Mouse (Mus musculus): ENCODE data around the gene Hoxa10. TPM values are rescaled to one million over a fixed set of nuclear protein-coding genes. Genes with fewer than 3 reads are reported as not detected.
A peak's percentile ranks its signal among the peaks of the same experiment; 100 is the strongest.

Hoxa10 gene
- total RNA-seq, 2 experiments from 2014 or later: 31.5 to 32.3 TPM

DNA sequence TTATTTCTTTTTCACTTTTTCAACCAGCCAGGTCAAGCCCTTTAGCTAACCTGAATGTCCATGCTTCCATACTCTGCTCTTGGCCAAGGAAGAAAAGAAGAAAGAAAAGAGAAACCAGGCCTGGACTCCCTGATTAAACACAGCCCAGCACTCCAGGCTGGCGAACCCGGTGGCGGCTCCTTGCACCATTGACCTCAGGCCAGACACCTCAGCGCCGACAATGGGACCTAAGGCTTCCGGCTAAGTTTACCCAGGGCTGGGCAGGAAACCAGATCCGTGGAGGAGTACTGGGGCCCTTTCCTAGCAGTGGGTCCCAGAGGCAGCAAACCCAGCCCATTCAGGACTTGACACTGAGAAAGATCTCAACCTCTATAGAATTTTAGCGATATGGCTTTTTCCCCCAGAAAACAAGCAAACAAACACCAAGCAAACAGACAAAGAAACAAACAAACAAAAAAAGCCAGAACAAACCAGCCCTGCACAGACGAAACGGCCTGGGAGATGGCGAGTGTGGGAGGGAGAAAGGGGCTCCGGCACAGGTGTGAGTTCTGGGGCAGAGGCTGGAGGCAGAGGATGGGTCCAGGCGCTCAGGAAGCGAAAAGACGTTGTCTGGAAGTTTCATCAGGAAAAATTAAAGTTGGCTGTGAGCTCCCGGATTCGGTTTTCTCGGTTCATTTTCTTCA, 8.6 kb downstream of the Hoxa10 start:
- no peak for DNase-seq (ENCODE audit: low spot score in 2 of 2)

DNA sequence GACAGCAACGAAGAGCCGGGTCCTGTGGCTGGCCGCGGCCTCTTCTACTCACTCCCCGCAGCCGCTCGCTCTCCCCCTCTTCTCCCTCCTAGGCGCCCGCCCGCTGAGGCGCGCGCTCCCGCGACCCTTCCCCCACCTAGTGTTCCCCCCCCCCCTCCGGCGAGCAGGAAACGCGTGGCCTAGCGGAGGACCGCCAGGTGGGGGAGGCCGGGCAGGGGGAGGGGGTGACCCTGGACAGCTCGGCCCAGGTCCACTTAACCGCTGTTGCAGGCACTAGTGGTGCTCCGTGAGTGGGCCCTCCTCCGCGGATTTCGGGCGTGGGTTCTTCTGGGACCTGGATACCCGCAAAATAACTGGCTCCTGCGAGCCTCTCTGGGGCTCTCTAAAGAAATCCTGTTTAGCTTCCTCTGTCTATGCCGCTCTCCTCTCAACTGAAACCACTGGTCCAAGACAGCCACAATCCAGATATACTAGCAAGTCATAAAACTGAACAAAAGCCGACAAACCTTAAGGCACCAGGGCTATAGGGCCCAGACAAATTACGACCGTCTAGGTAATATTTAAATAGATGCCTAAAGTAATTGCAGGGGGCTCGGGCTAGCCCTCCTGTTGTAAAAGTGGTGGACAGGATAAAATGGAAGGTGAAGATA, 10.0 kb downstream of the Hoxa10 start, which contains the start of gene Hoxa9:
Gene Hoxa9, minus strand, starts transcription at position 574 of the 650 bp plus-strand sequence.
- peak in 1 of 2 experiments; percentile 62 for DNase-seq (ENCODE audit: low spot score in 2 of 2)

DNA sequence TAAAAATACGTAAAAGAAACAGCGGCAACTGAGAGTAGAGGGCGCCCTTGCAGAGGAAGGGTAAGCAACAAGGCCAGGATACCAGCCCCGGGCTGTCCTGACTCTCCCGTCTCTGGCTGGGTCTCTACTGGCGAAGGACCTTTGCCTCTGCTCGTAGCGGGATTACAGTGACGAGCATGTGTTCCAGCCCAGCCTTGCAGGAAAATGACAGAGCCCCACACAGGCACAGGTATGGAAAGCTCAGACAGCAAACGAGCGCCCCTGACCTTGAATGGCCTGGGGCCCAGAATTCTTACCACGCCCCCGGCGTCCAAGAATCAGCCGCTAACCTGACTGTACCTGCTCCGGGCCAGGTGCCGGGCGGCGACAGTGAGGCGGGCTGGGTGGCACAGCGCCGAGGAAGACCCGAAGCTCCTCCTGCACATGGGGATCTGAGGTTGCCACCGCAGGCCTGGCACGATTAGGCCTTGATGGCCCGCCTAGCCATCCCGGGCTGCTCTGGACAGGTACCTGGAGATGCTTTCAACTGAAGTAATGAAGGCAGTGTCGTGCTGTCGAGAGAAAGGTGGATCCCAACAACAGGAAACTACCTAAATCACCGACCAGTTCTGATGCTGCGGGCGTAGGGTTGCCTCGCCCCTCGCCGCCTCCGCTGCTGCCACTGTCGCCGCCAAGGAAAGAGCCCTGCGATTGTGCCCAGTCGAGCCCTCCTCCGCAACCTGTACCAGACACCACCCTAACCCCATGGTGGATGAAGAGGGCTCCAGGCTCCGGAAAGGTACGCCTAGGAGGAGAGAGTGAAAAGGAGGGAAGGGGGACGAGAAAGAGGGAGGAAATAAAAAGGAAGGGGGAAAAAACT, 10.9 kb downstream of the Hoxa10 start:
- DNase-seq (ENCODE audit: low spot score in 2 of 2): peak in 1 of 2 experiments; percentile 55

DNA sequence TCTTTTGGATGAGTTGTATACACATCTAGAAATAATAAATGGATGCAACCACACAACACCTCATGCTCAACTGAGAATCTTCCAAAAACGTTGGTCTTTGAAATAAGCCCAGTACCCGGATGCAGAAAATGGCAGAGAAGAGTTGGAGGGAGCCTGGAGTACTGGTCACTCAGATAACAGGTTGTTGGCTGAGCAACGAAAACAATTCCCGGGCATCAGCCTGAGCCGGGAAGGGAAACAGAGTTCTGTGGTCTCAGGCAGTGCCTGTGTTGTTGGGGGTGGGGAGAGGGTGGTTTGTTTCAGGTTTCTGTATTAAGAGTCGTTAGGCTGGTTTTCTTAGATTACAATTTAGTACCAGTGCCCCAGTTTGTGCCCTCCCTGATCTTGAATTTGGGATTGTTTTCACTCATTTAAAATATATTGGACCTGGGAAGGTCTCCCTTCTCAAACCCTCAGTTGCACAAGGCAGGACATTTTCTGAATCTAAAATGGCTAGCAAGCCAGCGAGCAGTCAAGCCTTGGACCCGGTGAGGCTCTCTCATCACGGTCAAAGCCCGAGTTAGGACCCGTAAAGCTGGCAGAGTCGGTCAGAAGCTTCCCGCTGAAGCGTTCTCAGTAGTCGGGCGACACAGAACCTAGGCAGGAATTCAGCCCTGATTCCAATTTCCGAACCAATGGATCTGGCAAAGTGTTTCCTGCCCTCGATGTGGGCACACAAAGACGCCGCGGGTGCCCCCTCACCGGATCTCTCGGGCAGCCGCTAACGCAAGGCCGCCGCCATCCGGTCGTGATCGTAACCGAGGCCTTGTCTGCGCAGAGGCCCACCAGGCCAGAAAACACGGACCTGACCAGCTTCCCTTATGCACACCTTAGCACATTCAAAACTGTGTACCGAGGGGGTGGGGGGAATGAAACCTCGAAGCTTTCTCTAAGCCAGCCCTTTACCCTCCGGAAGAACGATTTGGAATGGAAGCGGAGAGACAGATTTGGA, 11.9 kb downstream of the Hoxa10 start:
- DNase-seq (ENCODE audit: low spot score in 2 of 2): peak in 1 of 2 experiments; percentile 64

DNA sequence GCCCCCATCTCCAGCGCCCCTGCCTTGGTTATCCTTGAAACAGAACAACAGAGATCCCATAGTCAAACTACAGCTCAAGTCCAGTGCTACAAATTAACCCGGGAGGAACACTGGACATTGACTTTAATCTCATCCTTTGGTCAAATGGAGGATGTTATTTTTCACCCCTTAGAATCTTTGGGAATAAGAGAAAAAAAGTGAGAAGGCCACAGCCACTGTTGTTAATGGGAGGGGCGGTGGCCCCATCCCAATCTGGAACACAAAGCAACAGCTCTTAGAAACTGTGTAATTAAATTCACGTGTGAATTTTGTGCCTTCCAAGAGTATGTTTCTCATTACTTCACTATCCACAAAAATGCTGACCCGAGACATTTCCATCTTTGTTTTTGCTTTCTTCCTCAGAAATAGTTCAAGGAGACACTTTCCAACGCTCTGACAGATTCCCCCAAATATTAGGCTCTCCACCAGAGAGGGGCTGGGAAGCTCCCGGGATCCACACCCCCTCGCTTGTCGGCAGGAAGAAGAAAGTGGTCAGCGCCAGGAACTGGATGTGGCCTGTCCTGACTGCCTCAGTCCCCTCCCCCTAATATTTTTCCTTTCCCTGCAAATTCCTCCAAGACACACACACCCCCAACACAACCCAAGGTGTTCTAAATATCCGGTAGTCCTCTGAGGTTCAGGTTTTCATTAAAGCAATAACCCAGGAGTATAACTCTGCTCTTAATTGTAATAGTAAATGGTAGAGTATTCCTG, 13.0 kb downstream of the Hoxa10 start:
- no peak for DNase-seq (ENCODE audit: low spot score in 2 of 2)

DNA sequence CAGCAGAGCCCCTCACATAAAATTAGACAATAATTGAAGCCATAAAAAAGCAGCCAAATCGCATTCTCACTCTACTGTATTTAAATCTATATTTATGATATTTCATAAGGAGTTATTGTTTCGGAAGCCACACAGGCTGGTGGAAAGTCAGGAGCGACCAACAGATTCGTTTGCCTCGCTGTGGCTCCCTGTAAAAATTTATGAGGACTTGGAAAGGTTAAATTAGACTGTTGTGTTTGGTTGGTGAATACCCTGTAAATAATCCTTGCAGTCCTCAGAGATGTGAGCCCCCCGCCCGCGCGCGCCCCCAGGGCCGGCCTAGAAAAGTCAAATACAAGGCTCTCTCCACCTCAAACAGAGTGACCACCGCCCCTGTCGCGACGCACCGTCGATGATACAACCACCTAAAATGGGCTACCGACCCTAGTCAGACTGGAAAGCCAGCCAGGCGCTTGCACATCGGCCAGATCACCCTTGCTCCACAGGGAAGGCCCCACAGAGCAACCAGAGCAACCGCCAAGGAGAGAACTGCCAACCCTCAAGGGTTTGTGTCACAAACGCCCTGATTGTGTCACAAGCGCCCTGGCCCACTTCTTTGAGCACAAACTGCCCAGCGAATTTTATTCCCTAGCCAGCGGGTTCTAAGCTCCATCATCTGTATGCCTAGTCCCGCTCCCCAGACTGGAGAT, 13.9 kb downstream of the Hoxa10 start:
- no peak for DNase-seq (ENCODE audit: low spot score in 2 of 2)

DNA sequence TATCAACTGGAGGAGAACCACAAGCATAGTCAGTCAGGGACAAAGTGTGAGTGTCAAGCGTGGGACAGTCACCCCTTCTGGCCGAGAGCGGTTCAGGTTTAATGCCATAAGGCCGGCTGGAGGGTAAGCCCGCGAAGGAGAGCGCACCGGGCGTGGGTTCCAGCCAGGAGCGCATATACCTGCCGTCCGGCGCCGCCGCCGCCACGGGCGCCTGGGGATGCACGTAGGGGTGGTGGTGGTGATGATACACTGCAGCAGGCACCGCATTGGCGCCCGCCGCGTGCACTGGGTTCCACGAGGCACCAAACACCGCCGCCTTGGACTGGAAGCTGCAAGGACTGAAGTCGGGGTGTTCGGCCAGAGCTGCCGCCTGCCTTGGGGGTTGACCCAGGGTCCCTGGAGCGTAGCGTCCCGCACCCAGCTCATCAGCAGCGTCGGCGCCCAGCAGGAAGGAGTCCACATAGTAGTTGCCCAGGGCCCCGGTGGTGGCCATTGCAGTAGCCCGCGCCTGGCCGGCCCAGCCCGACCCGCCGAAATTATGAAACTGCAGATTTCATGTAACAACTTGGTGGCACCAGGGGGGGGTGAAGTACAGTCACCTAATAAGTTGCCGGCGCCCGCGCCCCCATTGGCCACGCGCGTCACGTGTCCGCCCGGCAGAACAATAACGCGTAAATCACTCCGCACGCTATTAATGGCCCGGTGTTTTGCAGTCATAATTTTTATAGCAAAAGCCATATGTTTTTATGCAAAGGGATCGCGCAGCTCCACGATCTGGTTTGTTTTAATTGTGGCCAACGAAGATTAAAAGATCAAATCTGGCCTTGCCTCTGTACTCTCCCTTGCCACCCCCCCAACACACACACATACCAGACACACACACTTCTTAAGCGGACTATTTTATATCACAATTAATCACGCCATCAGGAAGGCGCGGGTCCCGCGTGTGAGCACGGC, 14.8 kb downstream of the Hoxa10 start:
- DNase-seq (ENCODE audit: low spot score in 2 of 2): peak; percentile 79 to 89

DNA sequence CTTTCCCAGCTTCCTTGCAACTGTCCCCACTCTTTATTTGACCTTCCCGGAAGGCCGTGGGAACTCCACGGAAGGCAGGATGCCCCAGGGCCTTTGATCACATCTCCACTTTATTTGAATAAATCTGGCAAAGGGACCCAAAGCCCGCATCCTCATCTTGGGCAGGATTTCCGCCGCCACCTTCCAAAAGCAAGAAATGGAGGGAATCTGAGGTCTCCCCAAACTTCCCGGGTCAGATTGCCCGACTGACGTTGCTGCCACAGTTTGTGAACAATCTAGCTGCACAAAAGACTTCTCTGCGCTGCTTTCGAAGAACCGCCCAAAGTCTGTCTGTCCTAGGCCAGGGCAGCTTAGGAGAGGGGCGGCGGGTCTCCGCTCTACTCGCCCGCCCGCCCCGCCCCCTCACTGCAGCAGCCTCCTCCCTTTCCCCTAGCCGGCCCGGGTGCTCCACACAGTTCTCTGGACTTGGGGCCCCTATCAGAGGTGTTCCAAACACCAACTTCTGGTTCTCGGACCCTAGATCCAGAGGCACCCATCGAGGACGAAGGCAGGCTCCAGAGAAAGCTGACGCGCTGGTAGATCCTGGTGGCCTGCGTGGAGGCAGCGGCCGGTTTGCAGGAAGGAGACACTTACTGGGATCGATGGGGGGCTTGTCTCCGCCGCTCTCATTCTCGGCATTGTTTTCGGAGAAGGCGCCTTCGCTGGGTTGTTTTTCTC, 15.6 kb downstream of the Hoxa10 start:
- no peak for DNase-seq (ENCODE audit: low spot score in 2 of 2)

DNA sequence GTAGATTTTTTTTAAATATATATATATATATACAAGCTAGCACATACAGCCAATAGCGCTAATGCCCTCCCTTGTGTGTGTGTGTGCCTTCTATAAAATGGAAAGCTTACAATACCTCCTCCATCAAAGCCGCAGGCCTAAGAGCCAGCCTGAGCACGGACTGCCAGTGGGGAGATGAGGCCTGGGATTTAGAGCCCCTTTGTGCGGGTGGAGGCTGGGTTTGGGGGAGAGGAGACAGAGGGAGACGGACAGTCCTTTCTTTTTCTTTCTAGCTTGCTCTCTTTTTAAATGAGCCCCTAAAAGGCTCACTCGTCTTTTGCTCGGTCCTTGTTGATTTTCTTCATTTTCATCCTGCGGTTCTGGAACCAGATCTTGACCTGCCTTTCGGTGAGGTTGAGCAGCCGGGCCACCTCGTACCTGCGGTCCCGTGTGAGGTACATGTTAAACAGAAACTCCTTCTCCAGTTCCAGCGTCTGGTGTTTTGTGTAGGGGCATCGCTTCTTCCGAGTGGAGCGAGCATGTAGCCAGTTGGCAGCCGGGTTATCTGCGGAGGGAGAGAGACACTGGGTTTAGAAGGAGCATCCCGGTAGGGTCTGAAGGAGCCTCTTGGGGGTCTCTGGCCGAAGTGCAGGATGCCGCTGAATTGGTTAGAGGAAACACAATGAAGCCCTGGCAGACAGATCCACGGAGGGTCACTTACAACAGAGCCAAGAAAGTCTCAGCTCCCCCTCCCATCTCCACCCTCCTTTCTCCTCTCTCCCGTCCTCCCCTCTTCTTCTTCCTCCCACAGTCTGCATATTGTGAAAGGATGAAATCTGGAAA, 16.5 kb downstream of the Hoxa10 start:
- no peak for DNase-seq (ENCODE audit: low spot score in 2 of 2)

DNA sequence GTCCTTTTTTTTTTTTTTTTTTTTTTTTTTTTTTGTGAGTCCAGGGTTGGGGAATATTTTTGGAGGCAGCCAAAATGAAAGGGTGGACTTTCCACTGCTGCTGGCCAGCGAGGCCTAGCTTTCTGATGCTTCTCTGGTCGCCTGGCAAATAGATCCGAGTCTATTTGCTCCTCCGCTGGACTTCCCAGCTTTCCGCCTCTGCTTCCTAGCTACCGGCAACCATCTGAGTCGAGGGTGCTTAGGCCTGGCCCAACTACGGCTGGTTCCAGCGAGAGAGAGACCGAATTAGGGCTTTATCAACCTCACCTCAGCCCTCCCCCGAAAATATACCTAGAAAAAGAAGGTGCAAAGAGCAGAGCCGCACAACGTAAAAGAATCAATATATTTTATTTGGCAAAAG, 17.9 kb downstream of the Hoxa10 start:
- DNase-seq (ENCODE audit: low spot score in 2 of 2): no peak

DNA sequence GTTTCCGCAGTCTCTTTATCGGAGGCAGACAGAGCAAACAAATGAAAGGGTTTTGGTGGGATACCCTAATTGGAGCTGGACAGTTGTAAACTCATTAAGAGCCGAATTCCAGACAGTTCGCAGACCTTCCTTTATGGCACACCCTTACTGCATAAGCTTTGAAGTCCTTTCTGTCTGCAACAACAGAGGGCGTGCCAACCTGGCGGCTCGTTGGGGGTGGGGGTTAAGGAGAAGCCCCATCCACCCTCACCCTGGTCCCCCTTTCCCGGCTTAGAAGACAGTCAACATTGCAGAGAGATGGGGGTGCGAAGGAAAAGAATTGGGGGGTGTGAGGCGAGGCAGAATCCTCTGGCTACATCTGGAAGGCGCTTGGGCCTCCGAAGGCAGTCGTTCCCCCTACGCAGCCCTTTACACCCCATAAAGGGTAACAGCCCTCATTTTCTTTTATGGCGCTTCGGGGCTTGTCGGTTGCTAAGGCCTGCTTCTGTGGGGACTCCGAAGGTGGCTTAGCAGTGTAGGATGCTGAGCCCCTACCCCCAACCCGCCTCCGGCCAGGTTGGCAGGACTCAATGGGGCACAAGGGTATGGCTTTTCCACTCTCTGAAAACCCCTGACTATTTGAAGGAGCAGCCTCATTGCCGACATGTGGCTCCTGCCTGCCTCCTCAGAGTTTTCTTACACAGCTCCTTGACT, 18.5 kb downstream of the Hoxa10 start:
- no peak for DNase-seq (ENCODE audit: low spot score in 2 of 2)

DNA sequence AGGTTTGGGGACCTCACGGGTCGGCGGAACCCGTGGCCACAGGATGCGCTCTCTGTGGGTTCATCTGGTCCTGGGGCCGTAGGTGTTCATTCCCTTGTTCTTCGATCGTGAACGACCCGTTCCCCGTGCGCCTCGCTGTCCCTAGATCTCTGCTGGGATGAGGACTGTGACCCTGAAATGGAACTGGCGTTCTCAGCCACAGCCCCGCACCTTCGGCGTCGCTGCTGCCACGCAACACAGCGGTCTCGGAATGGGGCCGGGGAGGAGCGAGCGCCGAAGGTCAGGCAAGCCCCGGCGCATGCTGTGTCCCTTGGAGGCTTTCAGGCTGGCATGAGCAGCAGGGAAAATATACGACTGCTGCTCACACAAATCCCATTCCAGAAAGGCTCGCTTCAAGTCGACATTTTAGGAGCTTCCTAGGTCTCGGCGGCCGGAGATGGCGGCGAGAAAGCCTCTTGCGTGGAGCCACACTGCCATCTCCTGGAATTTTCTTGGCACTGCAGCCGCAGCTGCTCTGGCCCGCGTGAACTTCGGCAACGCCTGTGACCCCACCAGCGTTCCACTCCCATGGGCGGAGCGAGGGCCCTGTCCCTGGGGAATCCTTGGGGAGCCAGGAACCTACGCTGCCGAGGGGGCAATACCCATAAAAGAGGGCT, 19.2 kb downstream of the Hoxa10 start, which contains the start of gene Hoxa7:
Gene Hoxa7, minus strand, starts transcription at position 518 of the 656 bp plus-strand sequence.
- peak; percentile 85 to 90 for DNase-seq (ENCODE audit: low spot score in 2 of 2)

DNA sequence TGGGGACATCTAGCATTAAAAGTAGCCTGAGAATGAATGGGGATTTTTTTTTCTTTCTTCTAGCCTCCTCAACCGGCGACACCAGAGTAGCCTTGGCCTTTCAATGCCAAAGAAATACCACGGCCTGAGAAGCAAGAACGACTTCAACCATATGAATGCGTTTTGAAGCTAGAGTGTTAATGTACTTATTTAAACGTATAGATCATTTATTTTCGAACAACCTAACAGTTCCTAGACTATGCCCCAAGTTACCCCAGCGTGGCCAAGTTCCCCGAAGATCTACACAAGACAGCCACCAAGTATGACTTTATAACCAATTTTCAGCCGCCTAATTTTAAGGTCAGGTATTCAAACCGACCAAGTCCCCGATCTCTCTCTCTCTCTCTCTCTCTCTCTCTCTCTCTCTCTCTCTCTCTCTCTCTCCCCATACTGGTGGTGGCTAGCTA, 19.8 kb downstream of the Hoxa10 start:
- no peak for DNase-seq (ENCODE audit: low spot score in 2 of 2)

DNA sequence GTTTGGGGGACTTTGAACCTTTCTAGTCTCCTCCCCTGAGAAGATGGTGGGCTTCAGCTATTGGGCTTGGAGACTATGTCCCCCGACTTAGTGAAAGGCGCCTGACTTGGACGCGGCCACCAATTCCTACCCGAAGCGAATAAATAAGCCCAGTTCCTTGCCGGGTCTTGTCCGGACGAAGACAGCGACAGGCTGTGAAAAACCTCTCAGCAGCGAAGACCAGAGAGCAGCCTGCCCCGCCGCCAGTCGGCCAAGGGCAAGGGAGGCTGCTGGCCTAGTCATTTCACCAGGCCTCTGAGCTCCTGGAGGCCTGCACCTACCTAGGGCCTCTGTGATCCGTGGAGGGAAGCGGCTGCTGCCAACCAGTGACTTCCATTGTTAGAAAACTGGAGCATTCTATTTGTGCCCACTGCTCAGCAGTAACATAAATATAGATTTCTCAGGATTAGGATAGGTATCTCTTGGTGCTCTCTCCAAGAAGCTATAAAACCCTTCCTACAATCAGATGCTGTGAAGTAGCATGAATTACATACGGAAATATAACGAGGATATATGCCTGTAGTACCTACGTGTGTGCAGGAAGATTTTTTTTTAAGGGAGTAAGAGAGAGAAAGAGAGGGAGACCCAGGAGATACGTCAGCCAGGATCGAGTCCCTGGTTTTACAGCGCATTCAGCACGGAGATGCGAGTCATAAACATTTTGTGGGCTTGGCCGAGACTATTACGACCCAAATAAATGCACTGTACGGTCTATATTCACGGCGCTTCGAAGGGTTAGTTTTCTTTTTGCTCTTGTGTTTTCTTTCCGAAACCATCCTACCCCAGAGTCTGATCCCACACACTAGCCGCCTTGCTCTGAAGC, 20.4 kb downstream of the Hoxa10 start:
- DNase-seq (ENCODE audit: low spot score in 2 of 2): peak in 1 of 2 experiments; percentile 21

Data from gastrocnemius, postnatal 4 days (tissue).